Mouse (Mus musculus): ENCODE data around the gene Dgkq.
A peak's percentile ranks its signal among the peaks of the same experiment; 100 is the strongest.

Dgkq gene

GRCm38 (mm10) chr5:108668977-108669936 is at the start of gene Dgkq:
Gene Dgkq, minus strand, starts transcription at chr5:108669672.
- DNase-seq (ENCODE audit: low spot score): peak; percentile 86

GRCm38 (mm10) chr5:108718051-108718450 is 48.6 kb upstream of the Dgkq start:
- DNase-seq (ENCODE audit: low spot score): no peak

- no peak for DNase-seq (ENCODE audit: low spot score)
These were observed 46.5 kb upstream of the Dgkq start for GRCm38 (mm10) chr5:108715974-108716373.

- DNase-seq (ENCODE audit: low spot score): no peak
These were observed 44.7 kb upstream of the Dgkq start for GRCm38 (mm10) chr5:108714149-108714548.

- no peak for DNase-seq (ENCODE audit: low spot score)
These were observed 44.2 kb upstream of the Dgkq start for GRCm38 (mm10) chr5:108713691-108714090.

- DNase-seq (ENCODE audit: low spot score): no peak
These were observed 43.6 kb upstream of the Dgkq start for GRCm38 (mm10) chr5:108713096-108713495.

- DNase-seq (ENCODE audit: low spot score): no peak
These were observed 42.5 kb upstream of the Dgkq start for GRCm38 (mm10) chr5:108711968-108712367.

GRCm38 (mm10) chr5:108708981-108709731 is 39.7 kb upstream of the Dgkq start:
- peak; percentile 22 for DNase-seq (ENCODE audit: low spot score)

- DNase-seq (ENCODE audit: low spot score): no peak
These were observed 38.9 kb upstream of the Dgkq start for GRCm38 (mm10) chr5:108708419-108708818.

GRCm38 (mm10) chr5:108707758-108708157 is 38.3 kb upstream of the Dgkq start:
- DNase-seq (ENCODE audit: low spot score): no peak

GRCm38 (mm10) chr5:108703754-108704626 is 34.5 kb upstream of the Dgkq start:
- DNase-seq (ENCODE audit: low spot score): no peak

- no peak for DNase-seq (ENCODE audit: low spot score)
These were observed 32.0 kb upstream of the Dgkq start for GRCm38 (mm10) chr5:108701341-108702021.

GRCm38 (mm10) chr5:108700346-108700745 is 30.9 kb upstream of the Dgkq start:
- DNase-seq (ENCODE audit: low spot score): no peak

- DNase-seq (ENCODE audit: low spot score): no peak
These were observed 27.9 kb upstream of the Dgkq start for GRCm38 (mm10) chr5:108697341-108697753.

GRCm38 (mm10) chr5:108696542-108696941 is 27.1 kb upstream of the Dgkq start:
- DNase-seq (ENCODE audit: low spot score): no peak

- DNase-seq (ENCODE audit: low spot score): no peak
These were observed 26.4 kb upstream of the Dgkq start for GRCm38 (mm10) chr5:108695861-108696260.

GRCm38 (mm10) chr5:108694352-108695261 is 25.1 kb upstream of the Dgkq start:
- peak; percentile 53 for DNase-seq (ENCODE audit: low spot score)

GRCm38 (mm10) chr5:108693872-108694288 is 24.4 kb upstream of the Dgkq start:
- DNase-seq (ENCODE audit: low spot score): peak; percentile 94

- DNase-seq (ENCODE audit: low spot score): peak; percentile 58
These were observed 22.8 kb upstream of the Dgkq start, which contains the start of gene Fgfrl1 for GRCm38 (mm10) chr5:108692271-108692670. Gene Fgfrl1, plus strand, starts transcription at chr5:108692382.

GRCm38 (mm10) chr5:108691152-108691551 is 21.7 kb upstream of the Dgkq start:
- no peak for DNase-seq (ENCODE audit: low spot score)
